Mouse (Mus musculus) embryonic stem cell, embryonic (primary cell): ENCODE data around the gene Dus3l.

Experiments used
- CTCF ChIA-PET, 4 experiments: fragments of 300-600 bp in 2 of 4; fragments of 350-600 bp in 2 of 4; sonication (Branson Sonifier 250); formaldehyde crosslinking; loops; one replicate each; lab custom pipeline; 2022; ENCODE audit warnings: inconsistent platforms in 2 of 4; lab: Charles Lee
- POLR2A ChIA-PET, 4 experiments: fragments of 300-600 bp in 2 of 4; fragments of 350-600 bp in 2 of 4; sonication (Branson Sonifier 250); formaldehyde crosslinking; loops; one replicate each; lab custom pipeline; 2022; ENCODE audit warnings: antibody characterized with exemption in 4 of 4, inconsistent platforms in 1 of 4; lab: Charles Lee

Gene Dus3l

GRCm38 (mm10) chr17:56799276-56799675, 34.7 kb downstream of the Dus3l start:
- CTCF ChIA-PET, result interaction anchor here in 2 of 4 experiments (1.1 to 1.5 kb wide), 2 partner anchors 21 to 22 kb away, joined by 3 read pairs; no protein-coding TSS in a partner anchor

GRCm38 (mm10) chr17:56802065-56802464, 37.5 kb downstream of the Dus3l start:
- ChIA-PET CTCF (interaction anchor here in 1 of 4 experiments (1.4 to 1.9 kb wide), 2 partner anchors 24 to 249 kb away, joined by 3 to 7 read pairs; no protein-coding TSS in a partner anchor), POLR2A (interaction anchor here in 3 of 4 experiments (0.5 to 1.3 kb wide), 7 partner anchors 8 to 134 kb away, joined by 3 to 4 read pairs (median 3); partner anchors contain the start of genes Dus3l (in 1 of the 3) and Mllt1 (in 1 of the 3))

More at GRCm38 (mm10) chr17:56799276-56799675, 34.7 kb downstream of the Dus3l start:
- POLR2A ChIA-PET, result interaction anchor here (0.6 to 2.4 kb wide), 15 partner anchors 11 to 191 kb away, joined by 3 to 12 read pairs (median 3); partner anchors contain the start of genes Clpp (in 1 of the 4) and Dus3l (in 1 of the 4)

- ChIA-PET CTCF (interaction anchor here in 2 of 4 experiments (1.1 to 1.8 kb wide), 2 partner anchors 27 to 131 kb away, joined by 3 to 4 read pairs; partner anchors contain the start of gene Mllt1 (in 1 of the 2)), POLR2A (interaction anchor here in 2 of 4 experiments (0.9 to 1.5 kb wide), 5 partner anchors 40 to 184 kb away, joined by 3 read pairs; partner anchors contain the start of gene Dus3l (in 1 of the 2))
Observed at GRCm38 (mm10) chr17:56804952-56805351, 40.4 kb downstream of the Dus3l start.

GRCm38 (mm10) chr17:56805784-56806183, 41.2 kb downstream of the Dus3l start:
- ChIA-PET POLR2A (interaction anchor here in 2 of 4 experiments (0.5 to 1.5 kb wide), 5 partner anchors 41 to 120 kb away, joined by 3 read pairs; partner anchors contain the start of gene Dus3l (in 1 of the 2)), CTCF (interaction anchor here in 1 of 4 experiments (0.7 to 1.1 kb wide), 2 partner anchors 130 to 253 kb away, joined by 3 read pairs; partner anchors contain the start of gene Mllt1)

- POLR2A ChIA-PET, result interaction anchor here in 2 of 4 experiments (0.7 to 2.3 kb wide), 7 partner anchors 9 to 80 kb away, joined by 3 to 7 read pairs (median 3); partner anchors contain the start of gene Dus3l (in 1 of the 2)
Observed at GRCm38 (mm10) chr17:56808518-56808917, 44.0 kb downstream of the Dus3l start.

GRCm38 (mm10) chr17:56810245-56810644, 45.7 kb downstream of the Dus3l start:
- ChIA-PET POLR2A (interaction anchor here in 3 of 4 experiments (0.6 to 15.7 kb wide), 13 partner anchors 8 to 221 kb away, joined by 3 to 335 read pairs (median 4); partner anchors contain the start of genes Khsrp (in 1 of the 3) and Rfx2 (in 1 of the 3)), CTCF (interaction anchor here in 3 of 4 experiments (1.0 to 2.9 kb wide), 6 partner anchors 8 to 126 kb away, joined by 3 to 11 read pairs (median 4); no protein-coding TSS in a partner anchor)

More at GRCm38 (mm10) chr17:56808518-56808917, 44.0 kb downstream of the Dus3l start:
- CTCF ChIA-PET, result interaction anchor here (0.6 to 2.0 kb wide), 13 partner anchors 23 to 181 kb away, joined by 3 to 8 read pairs (median 3); partner anchors contain the start of gene Mllt1 (in 1 of the 4)

- ChIA-PET CTCF (interaction anchor here in 2 of 4 experiments (0.6 to 1.4 kb wide), 3 partner anchors 13 to 73 kb away, joined by 3 to 6 read pairs (median 4); partner anchors contain the start of gene Rfx2 (in 1 of the 2)), POLR2A (interaction anchor here in 3 of 4 experiments (0.7 to 15.7 kb wide), 17 partner anchors 10 to 217 kb away, joined by 3 to 335 read pairs (median 4); partner anchors contain the start of genes Rfx2 (in 3 of the 3), Khsrp (in 2 of the 3), Alkbh7 (in 1 of the 3) and Dus3l (in 1 of the 3))
Observed at GRCm38 (mm10) chr17:56814316-56815056, 49.9 kb downstream of the Dus3l start.

GRCm38 (mm10) chr17:56815057-56815345, 50.4 kb downstream of the Dus3l start:
- POLR2A ChIA-PET, result interaction anchor here in 3 of 4 experiments (0.5 to 15.7 kb wide), 14 partner anchors 9 to 217 kb away, joined by 3 to 335 read pairs (median 4); partner anchors contain the start of genes Rfx2 (in 3 of the 3), Dus3l (in 1 of the 3), Khsrp (in 1 of the 3) and Lonp1 (in 1 of the 3)
- CTCF ChIA-PET, result interaction anchor here in 1 of 4 experiments (1.4 kb wide), 1 partner anchor 13 kb away, joined by 6 read pairs; no protein-coding TSS in a partner anchor

GRCm38 (mm10) chr17:56818067-56818636, 53.6 kb downstream of the Dus3l start:
- ChIA-PET CTCF (interaction anchor here in 2 of 4 experiments (0.6 to 1.7 kb wide), 14 partner anchors 9 to 467 kb away, joined by 3 to 5 read pairs (median 3); partner anchors contain the start of genes Lonp1 (in 1 of the 2) and Nrtn (in 1 of the 2)), POLR2A (interaction anchor here (0.5 to 15.7 kb wide), 59 partner anchors 9 to 621 kb away, joined by 3 to 335 read pairs (median 4); partner anchors contain the start of genes Rfx2 (in 3 of the 4), Gm17949 (in 2 of the 4), Gtf2f1 (in 2 of the 4) and Khsrp (in 2 of the 4))

GRCm38 (mm10) chr17:56819032-56819545, 54.5 kb downstream of the Dus3l start:
- POLR2A ChIA-PET, result interaction anchor here in 3 of 4 experiments (0.6 to 15.7 kb wide), 20 partner anchors 9 to 530 kb away, joined by 3 to 335 read pairs (median 5); partner anchors contain the start of genes Rfx2 (in 3 of the 3), Gm17949 (in 1 of the 3), Gtf2f1 (in 1 of the 3) and Khsrp (in 1 of the 3)
- CTCF ChIA-PET, result interaction anchor here in 2 of 4 experiments (1.0 to 1.4 kb wide), 4 partner anchors 12 to 117 kb away, joined by 3 to 4 read pairs (median 3); partner anchors contain the start of gene Rfx2 (in 1 of the 2)
